ENCODE assay signal across 16 mouse cellular contexts in genomic region chr6:67149425-67149824, GRCm38 (mm10).
DNase-seq lines count a peak whose midpoint lies in the region; ATAC-seq and TF ChIP-seq lines count a peak whose summit lies in the region.
"Had no signal": no experiment of that assay in that cellular context is flagged by ENCODE, and none has a peak within 500 bp of the region (broad histone marks: within the 10 kb centered on the region; RNA-seq: fewer than 3 reads in every experiment).

No protein-coding gene starts in this region.

- intact Hi-C loops in heart, postnatal 14 days (cut with DNase I): no loop called here

- ATAC-seq in heart, postnatal 0 days (ENCODE audit: insufficient read depth, low read depth): peak; percentile 17; the same call in 1 of the 2 replicates
- peak; percentile 44 for ATAC-seq in intestine, embryonic 15.5 days
- peak; percentile 73 for ATAC-seq in liver, embryonic 14.5 days (ENCODE audit: insufficient read depth)

- DNase-seq in heart, postnatal 0 days (ENCODE audit: low spot score): no peak
- DNase-seq in heart, postnatal 14 days: no peak
- DNase-seq in liver, embryonic 14.5 days (ENCODE audit: low read depth in 3 of 3, low spot score in 3 of 3): no peak
- DNase-seq in yolk sac, embryonic 10.5 days (ENCODE audit: low spot score): peak; percentile 54
- no peak for DNase-seq in thymus, postnatal 4 days
- DNase-seq in urinary bladder, postnatal 10 days (ENCODE audit: low spot score): no peak
- DNase-seq: adrenal gland, postnatal 14 days; cerebellum, adult 11-12 months; heart, postnatal 36 days; kidney, adult 8-10 months; kidney, postnatal 4 days; thymus, postnatal 14 days had no signal

- no peaks in the 10 kb centered on the region for H3K36me3 ChIP-seq in heart, postnatal 0 days (replicated peaks; ENCODE audit: control insufficient read depth, insufficient read depth, low read length)
- no peaks in the 10 kb centered on the region for H3K36me3 ChIP-seq in intestine, embryonic 15.5 days
- H3K36me3 ChIP-seq in liver, embryonic 14.5 days (replicated peaks; ENCODE audit: control insufficient read depth, insufficient read depth, low read depth): no peaks in the 10 kb centered on the region
- H3K36me3 ChIP-seq: hindbrain, embryonic 15.5 days; lung, embryonic 15.5 days had no signal

- H3K4me3 ChIP-seq in heart, postnatal 0 days (ENCODE audit: low read depth, low read length): no peak overlapping the region
- no peak overlapping the region for H3K4me3 ChIP-seq in intestine, embryonic 15.5 days (replicated peaks)
- no peak overlapping the region for H3K4me3 ChIP-seq in liver, embryonic 14.5 days (ENCODE audit: insufficient read depth in 1 of 2, low read depth in 2 of 2, low read length in 2 of 2)
- H3K4me3 ChIP-seq: hindbrain, embryonic 15.5 days; lung, embryonic 15.5 days; megakaryocyte, embryonic 14.5 days had no signal

- TF ChIP-seq CTCF in heart, postnatal 0 days (IDR thresholded peaks at IDR 0.05; ENCODE audit: low read depth): no peak
- 0 out of 2 replicates have a peak, but pooled peaks have one; percentile 6 for TF ChIP-seq CTCF in liver, embryonic 14.5 days (IDR thresholded peaks at IDR 0.05; ENCODE audit: low read depth)

- no peak overlapping the region for H3K27ac ChIP-seq in heart, postnatal 0 days (ENCODE audit: low read depth)
- no peak overlapping the region for H3K27ac ChIP-seq in intestine, embryonic 15.5 days
- H3K27ac ChIP-seq in liver, embryonic 14.5 days: no peak overlapping the region; the same call in 1 of the 2 replicates
- H3K27ac ChIP-seq: hindbrain, embryonic 15.5 days; lung, embryonic 15.5 days had no signal

- no peaks in the 10 kb centered on the region for H3K27me3 ChIP-seq in heart, postnatal 0 days (ENCODE audit: control insufficient read depth, insufficient read depth, low read length)
- no peaks in the 10 kb centered on the region for H3K27me3 ChIP-seq in intestine, embryonic 15.5 days (replicated peaks)
- no peaks in the 10 kb centered on the region for H3K27me3 ChIP-seq in liver, embryonic 14.5 days (ENCODE audit: control insufficient read depth, insufficient read depth, low read length)
- H3K27me3 ChIP-seq: hindbrain, embryonic 15.5 days; lung, embryonic 15.5 days; megakaryocyte, embryonic 14.5 days had no signal

- no peaks in the 10 kb centered on the region for H3K9me3 ChIP-seq in heart, postnatal 0 days (replicated peaks; ENCODE audit: control insufficient read depth, low read length)
- H3K9me3 ChIP-seq in intestine, embryonic 15.5 days: no peaks in the 10 kb centered on the region
- H3K9me3 ChIP-seq in liver, embryonic 14.5 days (ENCODE audit: control insufficient read depth, low read length): no peaks in the 10 kb centered on the region
- H3K9me3 ChIP-seq: hindbrain, embryonic 15.5 days; lung, embryonic 15.5 days; megakaryocyte, embryonic 14.5 days had no signal

- no peak overlapping the region for H3K4me2 ChIP-seq in heart, postnatal 0 days (ENCODE audit: low read depth, low read length)
- H3K4me2 ChIP-seq in intestine, embryonic 15.5 days (replicated peaks): no peak overlapping the region
- no peak overlapping the region for H3K4me2 ChIP-seq in liver, embryonic 14.5 days (ENCODE audit: low read depth)
- H3K4me2 ChIP-seq: hindbrain, embryonic 15.5 days; lung, embryonic 15.5 days had no signal

- peaks cover 4% of the 10 kb centered on the region; the same call in 1 of the 2 replicates for H3K4me1 ChIP-seq in heart, postnatal 0 days (ENCODE audit: control insufficient read depth, insufficient read depth)
- peaks cover 4% of the 10 kb centered on the region; the same call in 1 of the 2 replicates for H3K4me1 ChIP-seq in intestine, embryonic 15.5 days (replicated peaks)
- peaks cover 10 to 27% of the 10 kb centered on the region in 2 experiments for H3K4me1 ChIP-seq in liver, embryonic 14.5 days (replicated peaks; ENCODE audit: control insufficient read depth in 2 of 2, insufficient read depth in 2 of 2, low read length in 1 of 2)
- H3K4me1 ChIP-seq: hindbrain, embryonic 15.5 days had no signal

- no peak overlapping the region for H3K9ac ChIP-seq in heart, postnatal 0 days (replicated peaks; ENCODE audit: low read depth, low read length)
- no peak overlapping the region for H3K9ac ChIP-seq in intestine, embryonic 15.5 days
- no peak overlapping the region for H3K9ac ChIP-seq in liver, embryonic 14.5 days (replicated peaks)
- H3K9ac ChIP-seq: hindbrain, embryonic 15.5 days; lung, embryonic 15.5 days had no signal

- TF ChIP-seq EP300 in heart, postnatal 0 days (IDR thresholded peaks at IDR 0.05; ENCODE audit: low read depth): no peak
- TF ChIP-seq EP300 in liver, embryonic 14.5 days (IDR thresholded peaks at IDR 0.05; ENCODE audit: low read depth): peak; percentile 34; the same call in 1 of the 2 replicates

- 4% methylated on average over 2 of the region's 2 CpGs for WGBS in heart, postnatal 0 days
- WGBS in intestine, embryonic 15.5 days: 61% methylated on average over 2 of the region's 2 CpGs
- WGBS in liver, embryonic 14.5 days (ENCODE audit: insufficient replicate concordance): 2% methylated on average over 2 of the region's 2 CpGs

Comparison
In these comparisons a context has a peak if more than half of its experiments do, and no peak if none do; other contexts are left out.
1. ATAC-seq: peak in every context shown above with its lines; median percentile 73 in liver, embryonic 14.5 days; 44 in intestine, embryonic 15.5 days; 17 in heart, postnatal 0 days.